Mouse (Mus musculus) forebrain, embryonic 10.5 days (tissue): ENCODE results near the gene Plpp2. TPM values are rescaled to one million over a fixed set of nuclear protein-coding genes. Genes with fewer than 3 reads are reported as not detected.

Source experiments
- DNase-seq: peaks from one replicate; pipeline ENCODE4 v3.0.0-alpha.2; 2017; ENCODE audit warnings: low spot score; ENCODE audit errors: extremely low spot score
- H3K27ac ChIP-seq: fragments of 300-500 bp; sonication (generic); 2 replicates; pipeline ENCODE4 v1.5.1; 2016; ENCODE audit warnings: mild to moderate bottlenecking
- H3K27me3 ChIP-seq: fragments of 300-500 bp; sonication (generic); 2 replicates; pipeline ENCODE4 v1.6.1; 2016; ENCODE audit warnings: mild to moderate bottlenecking; ENCODE audit not compliant: poor library complexity, severe bottlenecking
- H3K36me3 ChIP-seq: fragments of 300-500 bp; sonication (generic); replicated peaks from 2 replicates; pipeline ENCODE4 v1.6.1; 2016; ENCODE audit warnings: mild to moderate bottlenecking, moderate library complexity
- H3K4me1 ChIP-seq: fragments of 300-500 bp; sonication (generic); 2 replicates; pipeline ENCODE4 v1.6.1; 2016
- H3K4me3 ChIP-seq: fragments of 300-500 bp; sonication (generic); 2 replicates; pipeline ENCODE4 v1.5.1; 2016; ENCODE audit warnings: mild to moderate bottlenecking, moderate library complexity
- H3K9me3 ChIP-seq: fragments of 300-500 bp; sonication (generic); 2 replicates; pipeline ENCODE4 v1.6.1; 2016; ENCODE audit warnings: mild to moderate bottlenecking, moderate library complexity
- WGBS: fragments of 180-500 bp; shearing (Covaris S2); methylation state at CpG from one replicate; pipeline ENCODE4 v1.1.7; 2016; 5-methylcytosine and 5-hydroxymethylcytosine counted together
- microRNA-seq: library from miRNA; unstranded; fragments of <30 nt; microRNA quantifications from one replicate; pipeline ENCODE4, GENCODE M21; 2017
- polyA plus RNA-seq: library from polyadenylated mRNA; unstranded; fragments of >200 nt; fragmentation: Nextera tagmentation; extraction: Ambion mirVana; gene quantifications from 2 replicates; pipeline ENCODE4 v1.2.1, GENCODE M21; 2016

Gene Plpp2
- polyA plus RNA-seq, 1 experiment from 2014 or later = 26.0 TPM

DNA sequence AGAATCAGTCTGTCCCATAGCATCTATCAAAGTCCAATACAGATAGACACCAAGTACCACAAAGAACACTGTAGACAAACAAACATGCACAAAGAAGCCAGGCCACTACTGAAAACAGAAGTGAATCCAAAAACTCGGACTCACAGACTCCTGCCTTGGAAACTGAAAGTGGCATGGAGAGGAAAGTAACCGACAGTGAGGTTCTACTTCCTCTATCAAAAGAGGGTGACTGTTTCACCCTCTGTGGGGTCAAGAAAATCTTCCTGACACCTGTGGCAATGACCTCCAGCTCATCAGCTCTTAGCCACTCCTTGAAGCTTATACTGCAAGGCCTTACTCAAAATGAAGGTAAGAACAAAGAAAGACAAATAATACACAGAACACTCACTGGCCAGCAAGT lies 26.9 kb downstream of the Plpp2 start:
- no peak overlapping the region for H3K27ac ChIP-seq
- no peaks in the 10 kb centered on the region for H3K9me3 ChIP-seq
- H3K4me3 ChIP-seq = no peak overlapping the region
- no peaks in the 10 kb centered on the region for H3K36me3 ChIP-seq
- no peaks in the 10 kb centered on the region for H3K27me3 ChIP-seq
- 95% methylated on average over 2 of the region's 2 CpGs for WGBS
- no peak for DNase-seq
- H3K4me1 ChIP-seq = no peaks in the 10 kb centered on the region

DNA sequence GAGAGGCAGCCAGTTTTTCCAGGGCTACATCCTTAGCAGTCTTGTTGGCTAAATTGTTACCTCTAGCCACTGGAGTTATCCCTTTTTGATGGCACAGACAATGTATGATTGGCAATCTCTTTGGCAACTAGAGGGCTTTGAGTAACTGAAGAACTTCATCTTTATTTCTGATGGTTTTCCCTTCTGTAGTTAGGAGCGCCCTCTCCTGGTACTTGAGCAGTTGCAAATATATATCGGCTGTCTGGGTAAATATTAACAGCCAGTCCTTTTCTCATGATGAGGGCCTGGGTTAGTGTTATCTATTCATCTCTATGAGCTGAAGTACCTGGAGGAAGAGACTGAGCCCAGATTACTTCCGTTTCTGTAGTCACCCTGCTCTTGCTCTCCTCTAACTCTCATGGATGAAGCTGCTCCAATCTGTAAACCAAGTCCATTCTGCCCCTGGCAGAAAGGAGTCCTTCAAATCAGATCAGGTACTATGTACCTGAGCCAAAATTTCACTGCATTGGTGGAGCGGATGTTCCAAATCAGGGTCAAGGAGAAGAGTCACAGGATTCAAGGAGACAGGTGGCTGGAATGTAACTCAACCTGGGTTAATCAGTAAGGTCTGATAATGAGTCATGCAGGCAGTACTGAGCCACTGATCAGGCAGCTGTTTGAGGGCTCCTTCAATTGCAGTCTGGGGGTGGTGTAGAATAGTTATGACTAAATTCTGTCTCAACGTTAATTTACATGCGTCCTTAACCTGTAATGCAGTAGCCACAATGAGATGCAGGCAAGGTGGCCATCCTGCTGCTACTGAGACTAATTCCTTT lies 30.6 kb downstream of the Plpp2 start:
- 67% methylated on average over 6 of the region's 6 CpGs for WGBS
- Histone ChIP-seq H3K9me3 (peaks cover 3% of the 10 kb centered on the region), H3K27ac (no peak overlapping the region), H3K36me3 (no peaks in the 10 kb centered on the region), H3K4me3 (no peak overlapping the region), H3K27me3 (no peaks in the 10 kb centered on the region), H3K4me1 (no peaks in the 10 kb centered on the region)
- DNase-seq = no peak

GRCm38 (mm10) chr10:79496701-79497288 lies 36.8 kb downstream of the Plpp2 start:
- DNase-seq = no peak
- no peak overlapping the region for H3K27ac ChIP-seq
- no peaks in the 10 kb centered on the region for H3K36me3 ChIP-seq
- peaks cover 3% of the 10 kb centered on the region for H3K9me3 ChIP-seq
- WGBS = 42% methylated on average over 2 of the region's 2 CpGs
- no peak overlapping the region for H3K4me3 ChIP-seq
- H3K27me3 ChIP-seq = no peaks in the 10 kb centered on the region
- H3K4me1 ChIP-seq = no peaks in the 10 kb centered on the region

DNA sequence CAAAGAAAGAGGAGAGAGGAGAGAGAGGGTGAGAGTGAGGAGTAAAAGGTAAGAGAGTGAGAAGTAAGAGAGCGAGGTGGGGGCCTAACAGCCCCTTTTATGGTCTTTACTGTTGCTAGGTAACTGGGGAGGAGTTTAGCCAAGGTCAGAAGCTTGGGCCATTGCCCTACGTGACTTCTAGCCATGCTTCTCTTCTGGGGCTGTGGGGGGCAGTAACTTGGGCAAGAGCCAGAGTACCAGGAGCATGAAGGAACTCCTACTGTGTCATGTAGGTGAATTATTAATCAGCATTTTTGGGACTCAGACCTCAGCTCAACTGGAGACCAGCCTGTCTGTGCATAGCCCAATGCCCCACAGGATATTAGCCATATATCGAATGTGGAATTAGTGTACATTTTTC lies 37.7 kb downstream of the Plpp2 start:
- Histone ChIP-seq H3K4me1 (no peaks in the 10 kb centered on the region), H3K4me3 (no peak overlapping the region), H3K9me3 (peaks cover 3% of the 10 kb centered on the region), H3K36me3 (no peaks in the 10 kb centered on the region), H3K27me3 (no peaks in the 10 kb centered on the region), H3K27ac (no peak overlapping the region)
- WGBS = 62% methylated on average over 3 of the region's 3 CpGs
- no peak for DNase-seq

Small RNA genes within 50 kb of the gene (microRNA-seq; reads per million reads assigned to microRNA genes)
- 0.90 reads per million for gene Mir6909

Other genes with a start within 250 kb of the Plpp2 start
- gene Vmn2r82, start 177.3 kb downstream of the Plpp2 start, polyA plus RNA-seq = not detected in 2 replicates
- gene Vmn2r83, start 65.1 kb downstream of the Plpp2 start, polyA plus RNA-seq = not detected in 2 replicates
- gene Mier2, start 21.4 kb upstream of the Plpp2 start, polyA plus RNA-seq = 65.0 and 73.5 TPM in 2 replicates
- not detected in 2 replicates for gene Theg, start 53.5 kb upstream of the Plpp2 start, polyA plus RNA-seq
- not detected in 2 replicates for gene C2cd4c, start 80.2 kb upstream of the Plpp2 start, polyA plus RNA-seq
- gene Shc2, start 104.1 kb upstream of the Plpp2 start, polyA plus RNA-seq = 9.5 and 12.4 TPM in 2 replicates
- not detected in 2 replicates for gene Odf3l2, start 111.9 kb upstream of the Plpp2 start, polyA plus RNA-seq
- gene Madcam1, start 130.8 kb upstream of the Plpp2 start, polyA plus RNA-seq = 0.90 and 1.5 TPM in 2 replicates
- gene Tpgs1, start 135.6 kb upstream of the Plpp2 start, polyA plus RNA-seq = 59.7 and 63.8 TPM in 2 replicates
- gene Cdc34, start 148.4 kb upstream of the Plpp2 start, polyA plus RNA-seq = 253 and 264 TPM in 2 replicates
- 0.84 and 1.0 TPM in 2 replicates for gene Gzmm, start 155.2 kb upstream of the Plpp2 start, polyA plus RNA-seq
- gene Bsg, start 170.7 kb upstream of the Plpp2 start, polyA plus RNA-seq = 598 and 623 TPM in 2 replicates
- 0.06 TPM in 1 of 2 replicates, not detected in the other for gene Hcn2, start 182.8 kb upstream of the Plpp2 start, polyA plus RNA-seq
- gene Polrmt, start 212.8 kb upstream of the Plpp2 start, polyA plus RNA-seq = 50.9 and 52.9 TPM in 2 replicates
- 0.36 and 0.64 TPM in 2 replicates for gene Fgf22, start 221.3 kb upstream of the Plpp2 start, polyA plus RNA-seq
- 92.4 and 113 TPM in 2 replicates for gene Rnf126, start 233.2 kb upstream of the Plpp2 start, polyA plus RNA-seq
- 1.1 and 1.5 TPM in 2 replicates for gene Fstl3, start 243.5 kb upstream of the Plpp2 start, polyA plus RNA-seq